Mouse (Mus musculus) naive thymus-derived CD4-positive, alpha-beta T cell, adult 2 months (primary cell): Measurements from ENCODE around the gene Rnf126.

ENCODE experiments used
- DNase-seq: peaks from one replicate; pipeline ENCODE4 v3.0.0-alpha.2; 2011; ENCODE audit warnings: low read depth

Rnf126 gene

GRCm38 (mm10) chr10:79792339-79793040 is 25.7 kb upstream of the Rnf126 start:
- DNase-seq: no peak

DNA sequence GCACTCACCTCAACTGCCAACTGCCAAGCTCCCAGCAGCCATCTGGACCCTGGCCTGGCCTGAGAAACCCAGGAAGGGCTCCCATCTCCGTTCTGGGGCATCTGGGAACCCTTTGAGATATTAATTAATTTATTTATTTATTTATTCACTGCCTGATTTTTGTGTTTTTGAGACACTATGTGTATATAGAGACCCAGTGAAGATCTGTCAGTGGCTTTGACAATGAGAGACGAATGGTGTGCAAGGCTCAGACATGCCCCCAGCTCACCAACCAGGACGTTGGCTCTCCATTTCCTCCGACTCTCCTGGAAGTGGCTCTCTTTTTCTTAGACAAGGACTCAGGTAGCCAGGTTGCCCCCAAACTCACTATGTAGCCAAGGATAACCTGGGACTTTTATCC is 24.1 kb upstream of the Rnf126 start, which contains the start of gene Prss57:
Prss57 (minus strand) TSS at position 101 of the 400 bp plus-strand sequence.
- no peak for DNase-seq

- DNase-seq: no peak
Measured at GRCm38 (mm10) chr10:79789581-79789980, 22.8 kb upstream of the Rnf126 start.

- peak; percentile 90 for DNase-seq
Measured at GRCm38 (mm10) chr10:79788386-79789158, 21.8 kb upstream of the Rnf126 start.

- peak; percentile 75 for DNase-seq
Measured at GRCm38 (mm10) chr10:79783920-79784800, 17.4 kb upstream of the Rnf126 start.

- no peak for DNase-seq
Measured at GRCm38 (mm10) chr10:79783050-79783449, 16.3 kb upstream of the Rnf126 start.

DNA sequence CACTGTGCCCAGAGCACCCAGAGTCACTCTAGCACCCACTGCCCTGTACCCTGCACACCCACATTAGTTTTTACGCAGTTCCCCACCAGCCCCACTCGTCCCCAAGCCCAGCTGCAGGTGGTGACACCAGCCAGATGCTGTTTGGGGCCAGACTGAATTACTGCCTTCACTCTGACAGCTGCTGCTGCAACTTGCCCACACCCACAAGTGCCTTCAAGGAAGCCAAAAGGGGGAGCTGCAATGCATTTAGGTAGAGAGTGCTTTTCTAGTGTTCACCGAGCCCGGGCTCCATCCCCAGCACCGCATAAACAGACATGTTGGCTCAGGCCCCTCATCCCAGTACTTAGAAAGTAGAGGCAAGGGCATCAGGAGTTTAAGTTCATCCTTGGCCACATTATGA is 15.2 kb upstream of the Rnf126 start:
- no peak for DNase-seq

DNA sequence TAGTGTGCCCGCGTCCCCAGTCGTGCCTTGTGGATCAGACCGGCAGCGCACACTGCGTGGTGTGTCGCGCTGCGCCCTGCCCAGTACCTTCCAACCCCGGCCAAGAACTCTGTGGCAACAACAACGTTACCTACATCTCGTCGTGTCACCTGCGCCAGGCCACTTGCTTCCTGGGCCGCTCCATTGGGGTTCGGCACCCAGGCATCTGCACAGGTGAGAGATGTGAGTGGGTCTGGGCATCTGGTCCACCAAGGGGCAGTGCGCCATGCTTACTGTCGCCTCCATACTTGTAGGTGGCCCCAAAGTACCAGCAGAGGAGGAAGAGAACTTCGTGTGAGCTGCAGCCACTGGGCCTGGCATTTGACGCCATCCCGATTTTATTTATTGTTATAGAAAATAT is 14.4 kb upstream of the Rnf126 start:
- no peak for DNase-seq

GRCm38 (mm10) chr10:79780664-79781015 is 13.9 kb upstream of the Rnf126 start:
- no peak for DNase-seq

GRCm38 (mm10) chr10:79779784-79780663 is 13.3 kb upstream of the Rnf126 start:
- DNase-seq: peak; percentile 96

GRCm38 (mm10) chr10:79779193-79779592 is 12.4 kb upstream of the Rnf126 start:
- DNase-seq: no peak

DNA sequence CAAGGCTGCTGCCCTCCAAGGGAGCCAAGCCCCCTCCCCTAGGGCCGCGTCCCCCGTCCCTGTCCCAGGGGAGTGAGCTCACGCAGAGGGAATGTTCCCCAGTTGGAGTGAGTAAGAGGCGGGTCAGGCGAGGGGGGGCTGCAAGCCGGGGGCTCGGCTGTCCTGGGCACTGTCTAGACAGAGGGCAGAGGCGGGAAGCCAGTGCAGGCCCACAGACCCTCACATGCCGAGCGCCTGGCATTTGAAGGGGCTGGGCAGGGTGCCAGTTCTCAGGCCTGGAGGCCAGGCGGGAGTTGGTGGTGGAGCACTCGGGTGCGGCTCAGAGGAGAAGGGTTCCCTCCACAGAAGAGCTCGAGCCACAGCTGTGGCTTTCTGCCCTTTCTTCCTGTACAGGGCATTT is 11.3 kb upstream of the Rnf126 start:
- no peak for DNase-seq

DNA sequence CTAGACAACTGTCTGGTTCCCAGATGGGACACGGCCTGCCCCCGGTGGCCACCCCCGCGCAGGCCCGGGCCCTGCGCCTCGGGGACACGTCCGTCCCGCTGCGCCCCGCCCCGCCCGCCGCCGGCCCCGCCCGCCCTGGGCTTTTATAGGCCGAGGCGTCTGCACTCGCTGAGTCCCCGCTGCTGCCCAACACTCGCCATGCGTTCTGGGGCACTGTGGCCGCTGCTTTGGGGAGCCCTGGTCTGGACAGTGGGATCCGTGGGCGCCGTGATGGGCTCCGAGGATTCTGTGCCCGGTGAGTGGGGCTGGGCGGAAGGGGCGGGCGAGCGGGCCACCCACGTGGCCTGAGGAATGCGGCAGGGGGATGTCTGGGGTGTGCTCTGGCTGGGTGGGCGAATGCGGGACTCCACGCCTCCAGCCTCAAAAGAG is 10.4 kb upstream of the Rnf126 start, which contains the start of gene Fstl3:
Fstl3 (plus strand) TSS at position 170 of the 429 bp plus-strand sequence.
- no peak for DNase-seq

- DNase-seq: no peak
Measured at GRCm38 (mm10) chr10:79774486-79775279, 7.9 kb upstream of the Rnf126 start.

DNA sequence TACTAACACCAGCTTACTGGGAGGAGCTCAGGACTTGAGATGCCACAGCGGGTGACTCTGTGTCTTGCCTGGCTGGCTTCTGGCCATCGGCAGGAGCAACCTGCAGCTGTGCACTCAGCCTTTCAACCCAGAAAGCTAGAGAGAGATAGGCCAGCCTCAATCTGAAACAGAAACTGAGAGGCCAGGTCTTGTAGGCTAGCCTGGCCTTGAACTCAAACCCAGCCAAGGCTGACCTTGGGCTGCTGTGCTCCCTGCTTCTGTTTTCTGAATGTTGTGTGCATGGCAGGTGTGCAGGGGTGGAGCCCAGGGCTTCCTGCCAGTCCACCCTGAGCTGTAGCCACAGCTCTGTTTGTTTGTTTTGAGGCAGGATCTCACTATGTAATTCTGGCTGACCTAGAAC is 6.5 kb upstream of the Rnf126 start:
- no peak for DNase-seq

DNA sequence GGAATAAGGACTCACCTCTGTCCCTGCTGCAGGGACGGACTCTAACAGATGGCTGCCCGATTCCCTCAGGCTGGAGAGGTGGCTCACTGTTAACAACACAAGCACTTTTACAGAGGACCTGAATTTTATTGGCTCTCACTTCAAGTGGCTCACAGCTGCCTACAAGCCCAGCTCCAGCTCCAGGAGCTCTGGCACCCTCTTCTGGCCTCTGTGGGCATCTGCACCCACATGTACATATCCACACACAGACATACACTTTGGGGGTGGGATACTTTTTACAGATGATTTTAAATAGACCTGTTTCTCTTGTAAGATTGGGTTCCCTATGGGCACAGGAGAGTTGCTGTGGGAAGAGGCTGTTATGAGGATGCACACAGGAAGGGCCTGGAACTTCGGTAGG is 5.6 kb upstream of the Rnf126 start:
- DNase-seq: no peak

- no peak for DNase-seq
Measured at GRCm38 (mm10) chr10:79769329-79769728, 2.6 kb upstream of the Rnf126 start.

DNA sequence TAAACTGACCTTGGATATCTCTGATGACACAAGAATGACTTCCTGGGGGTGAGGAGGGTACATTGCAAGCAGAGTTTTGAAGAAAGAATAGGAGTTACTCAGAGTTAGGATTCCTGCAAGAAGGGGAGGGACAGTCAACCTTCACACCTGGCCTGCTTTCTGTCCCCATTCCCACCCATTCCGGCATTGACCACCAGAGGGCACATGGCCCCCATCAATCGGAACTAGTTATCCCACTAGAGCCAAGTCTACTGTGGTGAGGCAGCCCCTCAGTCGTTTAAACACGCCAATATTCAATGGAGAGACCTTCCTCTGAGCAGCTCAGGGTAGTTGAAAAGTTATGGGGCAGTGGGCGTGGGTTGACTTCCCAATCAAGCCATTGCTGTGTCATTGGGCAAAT is 1.6 kb upstream of the Rnf126 start:
- peak; percentile 72 for DNase-seq

GRCm38 (mm10) chr10:79767372-79768244 is 856 bp upstream of the Rnf126 start:
- DNase-seq: no peak
